Mouse (Mus musculus): ENCODE results near the gene Nit1. TPM values are rescaled to one million over a fixed set of nuclear protein-coding genes. Genes with fewer than 3 reads are reported as not detected.

The Nit1 gene
- 10 to 100 TPM; 26.1 to 29.9 TPM for total RNA-seq (2021)

DNA sequence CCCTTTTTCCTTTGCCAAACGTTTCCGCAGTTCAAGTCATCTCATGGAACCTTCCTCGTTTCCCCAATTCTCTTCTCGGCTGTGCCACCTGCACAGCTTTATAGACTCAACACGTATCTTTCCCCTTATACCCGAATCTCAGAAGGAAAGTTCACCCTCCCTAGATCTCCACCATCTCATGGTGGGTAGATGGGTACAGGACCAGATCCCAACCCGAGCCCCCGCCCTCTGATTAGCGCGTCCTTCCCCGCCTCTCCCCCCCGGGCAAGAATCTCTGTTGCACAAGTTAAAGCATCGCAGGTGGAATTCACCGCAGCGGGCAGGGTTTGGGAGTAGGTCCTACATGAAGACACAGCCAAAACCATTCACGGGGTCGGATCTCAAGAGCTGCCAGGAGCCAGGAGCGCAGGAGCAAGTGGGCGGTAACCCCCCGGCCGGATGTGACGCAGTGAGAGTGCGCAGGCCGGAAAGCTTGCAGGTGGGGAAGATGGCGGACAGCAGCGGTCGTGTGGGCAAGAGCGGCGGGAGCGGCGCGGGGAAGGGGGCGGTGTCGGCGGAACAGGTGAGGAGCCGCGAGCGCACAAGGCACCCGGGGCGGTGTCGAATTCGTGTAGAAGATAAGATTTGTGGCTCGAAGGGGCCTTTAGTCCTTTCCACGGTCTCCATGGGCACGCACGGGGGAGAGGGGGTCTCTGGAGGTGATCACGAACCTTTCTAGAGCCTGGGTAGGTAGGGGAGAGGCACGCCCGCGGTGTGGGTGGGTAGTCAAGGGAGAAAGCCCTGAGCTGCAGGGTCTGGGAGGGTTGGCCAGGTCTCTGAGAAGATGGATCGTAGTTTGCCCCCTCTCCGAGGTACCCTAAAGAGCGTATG lies at the start of gene Nit1, which contains the start of gene Pfdn2:
Nit1 (minus strand) TSS at position 422 of the 870 bp plus-strand sequence.
Pfdn2 (plus strand) TSS at position 446 of the 870 bp plus-strand sequence.
- intact Hi-C loops (cut with DNase I), result no loop called here
- DNase-seq (ENCODE audit: low spot score), result peak; percentile 83

GRCm38 (mm10) chr1:171390101-171390500 lies 44.7 kb upstream of the Nit1 start:
- intact Hi-C loops (cut with DNase I), result no loop called here
- no peak for DNase-seq (ENCODE audit: low spot score)

GRCm38 (mm10) chr1:171388376-171389102 lies 43.1 kb upstream of the Nit1 start, which contains the start of gene Arhgap30:
Gene Arhgap30, plus strand, starts transcription at chr1:171388954.
- intact Hi-C loops (cut with DNase I), result no loop called here
- DNase-seq (ENCODE audit: low spot score), result peak; percentile 38

GRCm38 (mm10) chr1:171387099-171387498 lies 41.7 kb upstream of the Nit1 start:
- intact Hi-C loops (cut with DNase I), result no loop called here
- DNase-seq (ENCODE audit: low spot score), result no peak

- intact Hi-C loops (cut with DNase I), result no loop called here
- no peak for DNase-seq (ENCODE audit: low spot score)
Measured at GRCm38 (mm10) chr1:171385171-171385570, 39.7 kb upstream of the Nit1 start.

DNA sequence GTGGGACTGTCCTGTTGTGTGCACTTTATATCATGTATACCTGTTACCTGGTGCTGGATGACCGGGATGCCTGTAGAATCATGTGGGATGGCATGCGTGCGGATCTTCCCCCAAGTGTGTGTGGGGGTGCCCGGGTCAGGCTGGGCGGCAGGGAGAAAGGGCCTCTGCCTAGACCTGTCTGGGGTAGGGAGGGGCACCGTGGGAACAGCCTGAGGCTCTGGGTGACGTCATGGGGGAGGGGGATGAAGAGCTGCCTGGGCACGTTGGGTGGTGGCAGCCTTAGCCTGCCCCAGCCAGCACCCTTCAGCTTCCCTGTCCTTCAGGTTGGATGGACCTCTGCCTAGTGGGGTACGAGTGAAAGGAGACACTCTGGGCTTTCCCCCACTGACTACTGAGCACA lies 38.9 kb upstream of the Nit1 start:
- no peak for DNase-seq (ENCODE audit: low spot score)
- intact Hi-C loops (cut with DNase I), result no loop called here

- no peak for DNase-seq (ENCODE audit: low spot score)
- intact Hi-C loops (cut with DNase I), result no loop called here
Measured at GRCm38 (mm10) chr1:171382096-171382620, 36.7 kb upstream of the Nit1 start.

- intact Hi-C loops (cut with DNase I), result no loop called here
- peak; percentile 52 for DNase-seq (ENCODE audit: low spot score)
Measured at GRCm38 (mm10) chr1:171379935-171380599, 34.6 kb upstream of the Nit1 start.

DNA sequence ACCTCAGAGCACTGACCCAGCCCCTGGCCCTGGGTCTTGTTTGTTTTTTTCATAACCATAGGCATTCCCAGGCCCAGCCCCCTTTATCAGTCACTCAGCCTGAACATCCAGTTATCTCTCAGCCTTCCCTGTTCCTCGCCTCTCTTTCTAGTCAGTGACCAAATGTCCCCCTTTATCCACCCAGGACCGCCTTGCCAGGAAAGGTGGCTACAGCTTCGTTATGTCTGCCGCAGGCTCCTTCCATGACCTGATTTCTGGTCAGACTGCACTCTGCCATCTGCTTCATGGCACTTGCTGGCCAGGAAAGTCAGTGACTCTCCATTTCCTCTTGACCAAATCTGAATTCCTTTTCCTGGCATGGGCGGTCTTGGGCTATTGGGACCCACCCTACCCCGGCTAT lies 32.9 kb upstream of the Nit1 start:
- intact Hi-C loops (cut with DNase I), result no loop called here
- no peak for DNase-seq (ENCODE audit: low spot score)

DNA sequence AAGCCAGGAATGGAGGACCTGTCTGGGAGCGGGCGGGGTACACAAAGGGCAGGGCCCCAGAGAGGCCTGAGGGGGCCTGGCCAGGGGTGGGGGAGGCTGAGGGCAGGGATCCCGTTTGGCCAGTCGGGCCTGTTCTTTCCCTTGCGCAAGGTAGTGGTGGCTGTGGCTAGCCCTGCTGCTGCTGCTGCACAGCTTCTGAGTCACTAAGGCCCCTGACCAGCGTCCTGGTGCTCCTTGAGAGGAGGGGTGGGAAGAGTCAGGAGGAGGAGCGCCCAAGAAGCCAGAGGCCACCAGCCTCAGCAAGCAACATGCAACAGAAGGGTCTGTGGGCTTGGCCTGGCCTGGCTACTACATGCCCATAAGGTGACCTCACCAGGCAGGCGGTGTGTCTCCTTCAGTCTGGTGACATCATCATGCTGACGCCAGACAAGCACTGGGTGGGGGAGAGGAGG lies 30.2 kb upstream of the Nit1 start:
- intact Hi-C loops (cut with DNase I), result no loop called here
- DNase-seq (ENCODE audit: low spot score), result no peak

- no peak for DNase-seq (ENCODE audit: low spot score)
- intact Hi-C loops (cut with DNase I), result no loop called here
Measured at GRCm38 (mm10) chr1:171373946-171374345, 28.5 kb upstream of the Nit1 start.

DNA sequence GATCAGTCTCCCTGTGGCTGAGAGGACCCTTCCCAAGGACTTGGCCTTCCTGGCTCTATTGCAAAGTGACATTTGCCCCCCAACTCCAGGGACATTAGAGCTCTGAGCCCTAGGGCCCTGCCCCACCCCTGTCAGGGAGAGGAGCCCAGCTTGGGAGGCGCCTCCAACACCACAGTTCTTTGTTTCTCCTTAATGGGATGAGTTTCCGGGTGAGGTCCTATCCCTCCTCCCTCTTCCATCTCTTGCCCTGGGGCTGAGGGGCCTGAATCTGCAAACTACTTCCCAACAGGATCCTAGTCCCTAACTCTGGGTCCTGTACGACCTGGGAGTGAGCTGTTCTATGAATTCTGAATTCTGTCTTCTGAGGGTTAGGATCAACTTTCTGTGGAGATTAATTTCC lies 27.4 kb upstream of the Nit1 start:
- DNase-seq (ENCODE audit: low spot score), result no peak

GRCm38 (mm10) chr1:171369845-171370556 lies 24.6 kb upstream of the Nit1 start, which contains the start of gene Nectin4:
Gene Nectin4, plus strand, starts transcription at chr1:171370099.
- intact Hi-C loops (cut with DNase I), result no loop called here
- no peak for DNase-seq (ENCODE audit: low spot score)

More for the DNA sequence above, 27.4 kb upstream of the Nit1 start:
- intact Hi-C loops (cut with DNase I), result no loop called here

DNA sequence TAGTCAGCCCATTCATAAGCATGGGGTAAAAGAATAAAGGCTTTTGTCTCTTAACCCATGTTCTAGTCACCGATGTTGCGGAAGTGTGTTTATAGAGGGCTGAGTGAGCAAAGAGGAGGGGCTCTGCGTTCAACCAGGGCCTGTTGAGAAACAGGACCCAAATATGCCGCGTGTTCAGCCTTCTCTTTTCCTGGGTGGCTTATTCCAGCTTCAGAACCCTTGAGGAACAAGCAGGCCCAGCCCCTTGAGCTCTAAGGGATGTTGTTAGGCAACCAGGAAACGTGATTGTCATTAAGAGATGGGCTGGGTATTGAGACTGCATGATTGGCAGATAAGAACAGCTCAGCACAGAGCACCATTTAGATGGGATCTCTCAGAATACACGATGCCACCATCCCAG lies 20.5 kb upstream of the Nit1 start:
- intact Hi-C loops (cut with DNase I), result no loop called here
- DNase-seq (ENCODE audit: low spot score), result no peak

- no peak for DNase-seq (ENCODE audit: low spot score)
- intact Hi-C loops (cut with DNase I), result loop anchor here (1.0 to 2.0 kb wide), 2 partner anchors 117 to 205 kb away; no protein-coding TSS in a partner anchor
Measured at GRCm38 (mm10) chr1:171361106-171362103, 16.0 kb upstream of the Nit1 start.

DNA sequence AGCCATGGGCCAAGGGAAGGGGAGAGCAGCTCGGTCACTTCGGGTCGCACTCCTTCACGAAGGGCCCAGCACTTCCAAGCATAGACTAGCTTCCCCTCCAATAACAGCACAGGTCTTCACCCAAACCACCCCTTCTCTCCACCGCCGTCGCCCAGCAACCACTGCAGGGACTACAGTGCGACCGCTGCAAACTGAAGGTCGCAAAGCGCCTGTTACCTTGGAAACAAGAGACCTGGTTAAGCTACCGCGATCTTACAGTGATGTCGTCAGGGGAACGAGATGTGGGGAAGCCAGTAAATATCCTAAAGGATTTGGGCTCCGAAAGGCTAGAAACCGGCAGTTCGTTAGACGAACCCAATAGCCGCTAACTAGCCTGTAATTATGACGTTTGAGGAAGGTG lies 15.2 kb upstream of the Nit1 start, which contains the start of gene Klhdc9:
Klhdc9 (minus strand) TSS at position 143 of the 400 bp plus-strand sequence.
- DNase-seq (ENCODE audit: low spot score), result peak; percentile 62

GRCm38 (mm10) chr1:171360253-171360652 lies 14.8 kb upstream of the Nit1 start:
- intact Hi-C loops (cut with DNase I), result loop anchor here (2.0 kb wide), 1 partner anchor 207 kb away; no protein-coding TSS in a partner anchor

More for the DNA sequence above, 15.2 kb upstream of the Nit1 start, which contains the start of gene Klhdc9:
- intact Hi-C loops (cut with DNase I), result loop anchor here (1.0 to 2.0 kb wide), 2 partner anchors 118 to 206 kb away; no protein-coding TSS in a partner anchor

DNA sequence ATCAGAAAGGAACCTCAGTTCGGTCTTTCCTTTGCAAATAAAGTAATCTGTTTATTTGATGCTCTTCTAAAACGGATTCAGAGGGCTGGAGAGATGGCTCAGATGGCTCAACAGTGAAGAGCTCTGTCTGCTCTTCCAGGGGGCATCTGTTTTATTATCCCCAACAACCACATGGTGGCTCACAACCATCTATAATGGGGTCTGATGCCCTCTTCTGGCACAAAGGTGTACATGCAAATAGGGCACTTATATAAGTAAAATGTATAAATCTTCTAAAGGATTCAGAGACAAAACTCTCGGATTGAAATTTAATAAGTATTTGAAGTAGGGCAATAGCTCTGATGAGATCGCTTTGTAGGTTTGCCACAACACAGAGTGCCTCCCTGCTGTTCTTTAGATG lies 13.0 kb upstream of the Nit1 start:
- intact Hi-C loops (cut with DNase I), result loop anchor here (5.0 kb wide), 1 partner anchor 241 kb away; no protein-coding TSS in a partner anchor
- no peak for DNase-seq (ENCODE audit: low spot score)

More at GRCm38 (mm10) chr1:171360253-171360652, 14.8 kb upstream of the Nit1 start:
- no peak for DNase-seq (ENCODE audit: low spot score)
